Mouse (Mus musculus): Measurements from ENCODE around the gene Cuedc2. TPM values are rescaled to one million over a fixed set of nuclear protein-coding genes. Genes with fewer than 3 reads are reported as not detected.

Cuedc2 gene
- polyA plus RNA-seq, 1 experiment from 2014 or later: 274 TPM

GRCm38 (mm10) chr19:46314151-46314601 is 24.3 kb downstream of the Cuedc2 start:
- no peak overlapping the region for H3K4me3 ChIP-seq (ENCODE audit: low read depth, low read length)
- ATAC-seq (ENCODE audit: insufficient read depth, low FRiP score, low TSS enrichment) (no peak), DNase-seq (ENCODE audit: low spot score) (no peak)
- H3K4me2 ChIP-seq (ENCODE audit: low read depth): no peak overlapping the region
- H3K9me3 ChIP-seq (ENCODE audit: control insufficient read depth, low read length): no peaks in the 10 kb centered on the region
- no peaks in the 10 kb centered on the region for H3K36me3 ChIP-seq (ENCODE audit: control insufficient read depth, insufficient read depth, low read length)
- no peak overlapping the region for H3K9ac ChIP-seq (ENCODE audit: low read length)
- 0 out of 2 replicates have a peak, but pooled peaks cover 7% of the 10 kb centered on the region for H3K4me1 ChIP-seq (ENCODE audit: control insufficient read depth, insufficient read depth, low read length)
- 18% methylated on average over 18 of the region's 18 CpGs for WGBS
- peaks cover 64% of the 10 kb centered on the region for H3K27me3 ChIP-seq (ENCODE audit: control insufficient read depth, insufficient read depth, low read length)
- no peak overlapping the region for H3K27ac ChIP-seq (ENCODE audit: low read depth, low read length)

- Histone ChIP-seq H3K4me3 (ENCODE audit: low read depth, low read length) (no peak overlapping the region), H3K9ac (ENCODE audit: low read length) (no peak overlapping the region), H3K27me3 (ENCODE audit: control insufficient read depth, insufficient read depth, low read length) (peaks cover 61% of the 10 kb centered on the region), H3K9me3 (ENCODE audit: control insufficient read depth, low read length) (no peaks in the 10 kb centered on the region), H3K27ac (ENCODE audit: low read depth, low read length) (no peak overlapping the region), H3K36me3 (ENCODE audit: control insufficient read depth, insufficient read depth, low read length) (no peaks in the 10 kb centered on the region), H3K4me1 (ENCODE audit: control insufficient read depth, insufficient read depth, low read length) (peaks cover 8% of the 10 kb centered on the region; the same call in 1 of the 2 replicates), H3K4me2 (ENCODE audit: low read depth) (no peak overlapping the region)
- ATAC-seq (ENCODE audit: insufficient read depth, low FRiP score, low TSS enrichment): no peak
- 69% methylated on average over 6 of the region's 6 CpGs for WGBS
- DNase-seq (ENCODE audit: low spot score): no peak
Observed at GRCm38 (mm10) chr19:46313591-46313990, 24.9 kb downstream of the Cuedc2 start.

GRCm38 (mm10) chr19:46313116-46313515 is 25.4 kb downstream of the Cuedc2 start:
- ATAC-seq (ENCODE audit: insufficient read depth, low FRiP score, low TSS enrichment) (no peak), DNase-seq (ENCODE audit: low spot score) (no peak)
- Histone ChIP-seq H3K9me3 (ENCODE audit: control insufficient read depth, low read length) (no peaks in the 10 kb centered on the region), H3K4me2 (ENCODE audit: low read depth) (no peak overlapping the region), H3K36me3 (ENCODE audit: control insufficient read depth, insufficient read depth, low read length) (no peaks in the 10 kb centered on the region), H3K4me1 (ENCODE audit: control insufficient read depth, insufficient read depth, low read length) (peaks cover 9% of the 10 kb centered on the region; the same call in 1 of the 2 replicates), H3K4me3 (ENCODE audit: low read depth, low read length) (no peak overlapping the region), H3K9ac (ENCODE audit: low read length) (no peak overlapping the region), H3K27ac (ENCODE audit: low read depth, low read length) (no peak overlapping the region), H3K27me3 (ENCODE audit: control insufficient read depth, insufficient read depth, low read length) (peaks cover 59% of the 10 kb centered on the region)
- WGBS: 85% methylated on average over 9 of the region's 9 CpGs

- Histone ChIP-seq H3K27me3 (ENCODE audit: control insufficient read depth, insufficient read depth, low read length) (peaks cover 59% of the 10 kb centered on the region), H3K27ac (ENCODE audit: low read depth, low read length) (no peak overlapping the region), H3K4me3 (ENCODE audit: low read depth, low read length) (no peak overlapping the region), H3K36me3 (ENCODE audit: control insufficient read depth, insufficient read depth, low read length) (no peaks in the 10 kb centered on the region), H3K4me1 (ENCODE audit: control insufficient read depth, insufficient read depth, low read length) (peaks cover 6% of the 10 kb centered on the region; the same call in 1 of the 2 replicates), H3K9ac (ENCODE audit: low read length) (no peak overlapping the region), H3K9me3 (ENCODE audit: control insufficient read depth, low read length) (no peaks in the 10 kb centered on the region), H3K4me2 (ENCODE audit: low read depth) (no peak overlapping the region)
- ATAC-seq (ENCODE audit: insufficient read depth, low FRiP score, low TSS enrichment): no peak
- 88% methylated on average over 20 of the region's 21 CpGs for WGBS
- DNase-seq (ENCODE audit: low spot score): no peak
Observed at GRCm38 (mm10) chr19:46312566-46312965, 25.9 kb downstream of the Cuedc2 start.

GRCm38 (mm10) chr19:46311341-46311740 is 27.2 kb downstream of the Cuedc2 start:
- WGBS: 86% methylated on average over 9 of the region's 9 CpGs
- H3K27me3 ChIP-seq (ENCODE audit: control insufficient read depth, insufficient read depth, low read length): peaks cover 50% of the 10 kb centered on the region
- ATAC-seq (ENCODE audit: insufficient read depth, low FRiP score, low TSS enrichment) (no peak), DNase-seq (ENCODE audit: low spot score) (no peak)
- H3K4me2 ChIP-seq (ENCODE audit: low read depth): no peak overlapping the region
- no peak overlapping the region for H3K27ac ChIP-seq (ENCODE audit: low read depth, low read length)
- no peaks in the 10 kb centered on the region for H3K36me3 ChIP-seq (ENCODE audit: control insufficient read depth, insufficient read depth, low read length)
- H3K9ac ChIP-seq (ENCODE audit: low read length): no peak overlapping the region
- H3K9me3 ChIP-seq (ENCODE audit: control insufficient read depth, low read length): no peaks in the 10 kb centered on the region
- H3K4me3 ChIP-seq (ENCODE audit: low read depth, low read length): no peak overlapping the region
- H3K4me1 ChIP-seq (ENCODE audit: control insufficient read depth, insufficient read depth, low read length): peaks cover 4% of the 10 kb centered on the region; the same call in 1 of the 2 replicates

- Histone ChIP-seq H3K27ac (ENCODE audit: low read depth, low read length) (no peak overlapping the region), H3K4me2 (ENCODE audit: low read depth) (no peak overlapping the region), H3K4me1 (ENCODE audit: control insufficient read depth, insufficient read depth, low read length) (peaks cover 4% of the 10 kb centered on the region; the same call in 1 of the 2 replicates), H3K9ac (ENCODE audit: low read length) (no peak overlapping the region), H3K9me3 (ENCODE audit: control insufficient read depth, low read length) (no peaks in the 10 kb centered on the region), H3K36me3 (ENCODE audit: control insufficient read depth, insufficient read depth, low read length) (no peaks in the 10 kb centered on the region), H3K27me3 (ENCODE audit: control insufficient read depth, insufficient read depth, low read length) (peaks cover 40% of the 10 kb centered on the region), H3K4me3 (ENCODE audit: low read depth, low read length) (no peak overlapping the region)
- 94% methylated on average over 12 of the region's 12 CpGs for WGBS
- DNase-seq (ENCODE audit: low spot score) (no peak), ATAC-seq (ENCODE audit: insufficient read depth, low FRiP score, low TSS enrichment) (no peak)
Observed at GRCm38 (mm10) chr19:46310312-46310865, 28.1 kb downstream of the Cuedc2 start.

- 84% methylated on average over 21 of the region's 21 CpGs for WGBS
- Histone ChIP-seq H3K27me3 (ENCODE audit: control insufficient read depth, insufficient read depth, low read length) (peaks cover 34% of the 10 kb centered on the region), H3K4me2 (ENCODE audit: low read depth) (no peak overlapping the region)
Observed at GRCm38 (mm10) chr19:46309651-46310305, 28.7 kb downstream of the Cuedc2 start.

GRCm38 (mm10) chr19:46308706-46309435 is 29.6 kb downstream of the Cuedc2 start:
- peaks cover 25% of the 10 kb centered on the region for H3K27me3 ChIP-seq (ENCODE audit: control insufficient read depth, insufficient read depth, low read length)
- H3K4me3 ChIP-seq (ENCODE audit: low read depth, low read length): peak overlapping the region; percentile 27
- DNase-seq (ENCODE audit: low spot score): peak; percentile 92
- 2% methylated on average over 47 of the region's 47 CpGs for WGBS
- H3K36me3 ChIP-seq (ENCODE audit: control insufficient read depth, insufficient read depth, low read length): no peaks in the 10 kb centered on the region
- peak; percentile 24 for ATAC-seq (ENCODE audit: insufficient read depth, low FRiP score, low TSS enrichment)
- H3K9me3 ChIP-seq (ENCODE audit: control insufficient read depth, low read length): no peaks in the 10 kb centered on the region
- H3K4me1 ChIP-seq (ENCODE audit: control insufficient read depth, insufficient read depth, low read length): peaks cover 14% of the 10 kb centered on the region
- H3K4me2 ChIP-seq (ENCODE audit: low read depth): peak overlapping the region; percentile 58
- H3K27ac ChIP-seq (ENCODE audit: low read depth, low read length): no peak overlapping the region
- peak overlapping the region; percentile 39 for H3K9ac ChIP-seq (ENCODE audit: low read length)

More at GRCm38 (mm10) chr19:46309651-46310305, 28.7 kb downstream of the Cuedc2 start:
- ATAC-seq (ENCODE audit: insufficient read depth, low FRiP score, low TSS enrichment) (no peak), DNase-seq (ENCODE audit: low spot score) (no peak)
- H3K9ac ChIP-seq (ENCODE audit: low read length): no peak overlapping the region
- no peaks in the 10 kb centered on the region for H3K36me3 ChIP-seq (ENCODE audit: control insufficient read depth, insufficient read depth, low read length)
- H3K4me1 ChIP-seq (ENCODE audit: control insufficient read depth, insufficient read depth, low read length): peaks cover 8% of the 10 kb centered on the region
- H3K9me3 ChIP-seq (ENCODE audit: control insufficient read depth, low read length): no peaks in the 10 kb centered on the region
- H3K4me3 ChIP-seq (ENCODE audit: low read depth, low read length): no peak overlapping the region
- no peak overlapping the region for H3K27ac ChIP-seq (ENCODE audit: low read depth, low read length)
